Mouse (Mus musculus): ENCODE measurements around the gene Pik3ca. TPM values are rescaled to one million over a fixed set of nuclear protein-coding genes. Genes with fewer than 3 reads are reported as not detected.

Pik3ca gene
- polyA plus RNA-seq (2012; rRNA removed), result 20.3 and 23.1 TPM in 2 replicates

DNA sequence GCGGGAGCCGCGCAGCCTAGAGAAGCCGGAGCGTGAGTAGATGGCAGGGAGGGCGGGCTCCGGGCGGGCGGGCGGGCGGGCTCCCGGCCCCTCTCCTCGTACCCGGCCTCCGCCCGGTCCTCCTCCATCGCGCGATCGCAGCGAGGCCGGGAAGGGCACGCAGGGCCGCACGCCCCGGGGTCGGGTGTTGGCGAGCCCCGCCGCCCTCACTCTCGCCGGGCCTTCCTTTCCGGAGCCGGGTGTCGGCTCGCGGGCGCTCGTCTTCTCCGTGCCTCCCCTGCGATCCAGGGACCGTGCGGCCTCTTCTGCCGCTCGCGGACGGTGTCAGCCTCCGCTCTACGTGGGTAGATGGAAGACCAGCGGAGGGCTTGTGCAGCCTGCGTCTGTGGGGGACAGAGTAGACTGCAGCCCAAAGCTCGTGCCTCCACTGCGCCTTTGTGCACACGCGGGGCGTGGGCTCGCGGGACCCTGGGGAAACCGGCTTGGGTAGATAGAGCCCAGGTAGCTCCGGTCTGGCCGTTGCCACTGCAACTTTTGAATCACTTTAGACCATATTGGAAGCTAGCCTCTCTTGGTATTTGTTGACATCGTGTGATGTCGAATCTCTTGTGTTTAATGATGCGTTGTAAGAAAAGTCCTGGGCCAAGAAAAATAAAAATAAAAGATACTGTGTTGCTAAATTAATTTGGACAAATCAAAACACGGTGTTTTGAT is at the start of gene Pik3ca:
TSS of gene Pik3ca (plus strand) at position 211 of the 714 bp plus-strand sequence.
- TF ChIP-seq CTCF (IDR thresholded peaks at IDR 0.05; ENCODE audit: extremely low read depth, insufficient read depth, low read length), result no peak
- 0 out of 2 replicates have a peak, but pooled peaks have one; percentile 25 for TF ChIP-seq POLR2A (IDR thresholded peaks at IDR 0.05; ENCODE audit: extremely low read depth, insufficient read depth, low read length)
- peaks cover 6% of the 10 kb centered on the region; the same call in 1 of the 2 replicates for H3K4me1 ChIP-seq (ENCODE audit: control insufficient read depth, insufficient read depth, low read length)
- H3K4me3 ChIP-seq (ENCODE audit: insufficient read depth, low read length), result peak within 1 kb of the TSS; percentile 84

DNA sequence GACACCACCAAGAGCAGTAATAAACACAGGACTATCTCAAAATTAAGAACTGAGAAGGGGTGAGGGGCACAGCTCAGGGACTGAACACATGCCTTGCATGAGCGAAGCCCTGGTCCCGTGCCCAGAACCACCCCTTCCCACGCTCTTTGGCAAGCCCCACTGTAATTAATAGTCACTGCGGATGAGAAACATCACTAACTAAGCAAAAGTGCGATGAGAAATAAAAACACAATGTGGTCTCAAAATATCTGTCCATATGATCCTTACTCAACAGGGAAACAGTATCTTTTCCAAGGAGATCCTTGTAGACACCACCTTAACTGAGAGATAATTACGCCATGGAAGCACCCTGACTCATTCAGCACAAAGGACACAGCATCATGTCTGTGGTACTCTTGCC is 49.6 kb upstream of the Pik3ca start:
- no peak overlapping the region for H3K27ac ChIP-seq (ENCODE audit: insufficient read depth, low read length)
- TF ChIP-seq CTCF (IDR thresholded peaks at IDR 0.05; ENCODE audit: extremely low read depth, insufficient read depth, low read length), result no peak
- no peak for TF ChIP-seq POLR2A (IDR thresholded peaks at IDR 0.05; ENCODE audit: extremely low read depth, insufficient read depth, low read length)

More for the DNA sequence above, at the start of gene Pik3ca:
- H3K27ac ChIP-seq (ENCODE audit: insufficient read depth, low read length), result peak within 1 kb of the TSS; percentile 94

DNA sequence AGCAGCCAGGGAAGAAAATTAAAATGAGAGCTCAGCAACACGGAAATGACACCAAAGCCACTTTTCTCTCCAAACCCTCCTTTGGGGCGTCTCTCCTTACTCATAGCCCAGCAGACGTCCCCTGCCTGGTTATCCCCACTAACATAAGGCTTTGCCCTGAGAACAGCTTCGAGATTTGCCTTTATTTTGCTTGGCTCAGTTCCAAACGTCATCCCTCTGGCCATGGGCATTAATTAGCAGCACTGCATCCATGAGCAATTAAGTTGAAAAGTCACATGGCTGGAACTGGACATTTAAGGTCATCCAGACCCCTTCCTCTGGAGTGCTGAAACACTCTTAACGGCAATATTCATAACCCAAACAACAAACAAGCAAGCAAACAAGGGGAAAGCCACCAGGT is 36.2 kb upstream of the Pik3ca start:
- Histone ChIP-seq H3K4me3 (ENCODE audit: insufficient read depth, low read length) (no peak overlapping the region), H3K27ac (ENCODE audit: insufficient read depth, low read length) (no peak overlapping the region), H3K4me1 (ENCODE audit: control insufficient read depth, insufficient read depth, low read length) (peaks cover 2% of the 10 kb centered on the region; the same call in 1 of the 2 replicates)
- TF ChIP-seq POLR2A (IDR thresholded peaks at IDR 0.05; ENCODE audit: extremely low read depth, insufficient read depth, low read length) (no peak), CTCF (IDR thresholded peaks at IDR 0.05; ENCODE audit: extremely low read depth, insufficient read depth, low read length) (no peak)

More for the DNA sequence above, 49.6 kb upstream of the Pik3ca start:
- Histone ChIP-seq H3K4me3 (ENCODE audit: insufficient read depth, low read length) (no peak overlapping the region), H3K4me1 (ENCODE audit: control insufficient read depth, insufficient read depth, low read length) (peaks cover 8% of the 10 kb centered on the region)

DNA sequence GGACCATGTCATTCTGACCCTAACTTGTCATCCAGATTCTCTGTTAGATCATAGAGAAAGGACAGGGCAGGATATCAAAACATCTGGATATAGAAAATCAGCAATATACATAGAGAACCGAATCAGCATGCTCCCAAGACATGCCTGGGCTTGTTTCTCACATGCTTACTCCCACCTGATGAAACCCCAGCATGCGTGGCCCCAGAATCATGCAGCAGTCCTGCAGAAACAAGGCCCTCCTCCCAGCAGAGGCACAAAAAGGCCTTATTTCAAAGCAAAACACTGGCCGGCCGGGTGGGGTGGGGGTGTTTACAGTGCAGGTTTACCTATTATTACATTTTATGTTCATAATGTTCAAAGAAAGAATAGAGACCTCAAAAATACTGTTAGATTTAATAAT is 33.3 kb upstream of the Pik3ca start:
- TF ChIP-seq POLR2A (IDR thresholded peaks at IDR 0.05; ENCODE audit: extremely low read depth, insufficient read depth, low read length) (no peak), CTCF (IDR thresholded peaks at IDR 0.05; ENCODE audit: extremely low read depth, insufficient read depth, low read length) (no peak)
- H3K4me1 ChIP-seq (ENCODE audit: control insufficient read depth, insufficient read depth, low read length), result peaks cover 2% of the 10 kb centered on the region; the same call in 1 of the 2 replicates
- H3K27ac ChIP-seq (ENCODE audit: insufficient read depth, low read length), result no peak overlapping the region

DNA sequence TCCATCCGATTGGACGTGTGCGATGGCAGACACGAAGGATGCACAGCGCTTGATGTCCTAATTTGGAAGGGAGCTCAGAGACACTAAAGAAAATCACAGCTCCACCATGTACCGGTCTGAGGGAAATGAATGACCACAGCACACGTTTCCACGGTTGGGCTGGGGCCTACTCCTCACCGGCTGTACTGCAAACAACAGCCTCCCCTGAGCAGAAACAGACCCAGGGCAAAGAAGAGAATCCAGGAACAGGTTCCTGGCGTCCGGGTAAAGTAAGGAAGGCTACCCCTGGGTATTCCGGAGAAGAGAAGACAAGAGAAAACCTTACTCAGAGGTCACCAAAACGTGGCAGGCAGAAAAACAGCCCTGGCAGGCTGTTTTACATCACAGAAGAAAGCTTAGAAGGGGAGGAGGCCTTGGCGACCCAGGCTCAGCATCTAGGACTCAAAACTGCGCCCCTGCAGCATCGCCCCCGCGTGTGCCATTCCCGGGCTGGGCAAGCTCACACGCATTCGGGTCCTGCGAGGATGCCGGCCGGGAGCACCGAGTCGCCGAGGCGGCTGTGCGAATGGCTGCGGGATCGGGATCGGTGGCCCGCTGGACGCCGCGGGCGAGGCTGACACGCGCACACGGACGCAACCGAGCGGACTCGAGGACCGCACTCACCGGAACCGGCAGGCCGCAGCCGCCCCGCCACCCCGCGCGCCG is 32.5 kb upstream of the Pik3ca start:
- peaks cover 2% of the 10 kb centered on the region; the same call in 1 of the 2 replicates for H3K4me1 ChIP-seq (ENCODE audit: control insufficient read depth, insufficient read depth, low read length)
- H3K27ac ChIP-seq (ENCODE audit: insufficient read depth, low read length), result peak overlapping the region; percentile 75
- H3K4me3 ChIP-seq (ENCODE audit: insufficient read depth, low read length), result peak overlapping the region; percentile 71
- TF ChIP-seq POLR2A (IDR thresholded peaks at IDR 0.05; ENCODE audit: extremely low read depth, insufficient read depth, low read length) (peak; percentile 48; the same call in 1 of the 2 replicates), CTCF (IDR thresholded peaks at IDR 0.05; ENCODE audit: extremely low read depth, insufficient read depth, low read length) (no peak)

More for the DNA sequence above, 33.3 kb upstream of the Pik3ca start:
- peak overlapping the region; percentile 71 for H3K4me3 ChIP-seq (ENCODE audit: insufficient read depth, low read length)

DNA sequence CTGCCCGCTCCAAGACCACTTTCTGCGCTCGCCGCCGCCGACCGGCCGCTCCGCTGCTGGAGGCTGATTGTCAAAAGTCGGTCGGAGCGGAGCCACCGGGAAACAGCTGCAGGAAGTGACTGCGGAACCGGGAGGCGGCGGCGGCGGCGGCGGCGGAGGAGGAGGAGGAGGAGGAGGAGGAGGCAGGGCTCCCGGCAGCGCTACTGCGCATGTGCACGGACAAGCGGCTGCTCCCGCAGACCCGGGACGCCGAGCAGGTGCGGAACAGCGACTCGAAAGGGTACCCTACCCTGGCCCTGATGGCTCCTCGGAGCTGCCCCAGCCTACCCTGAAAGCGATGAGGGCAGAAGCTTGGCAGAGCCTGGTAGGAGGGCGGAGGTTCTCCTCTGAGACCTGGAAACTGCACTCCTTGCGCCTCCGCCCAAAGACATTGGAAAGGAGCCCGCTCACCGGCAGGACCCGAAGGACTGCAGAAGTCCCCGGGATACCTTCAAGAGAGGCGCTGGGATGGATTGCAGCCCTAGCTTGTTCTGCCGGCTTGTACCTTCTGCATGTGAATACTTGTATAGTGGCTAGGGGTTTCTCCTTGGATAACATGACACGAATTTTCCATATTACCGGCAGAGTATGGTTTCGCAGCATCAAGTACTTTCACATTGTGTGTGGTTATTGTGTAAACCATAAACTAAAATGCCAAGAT is 31.8 kb upstream of the Pik3ca start, which contains the start of gene Zmat3:
TSS of gene Zmat3 (minus strand) at position 469 of the 700 bp plus-strand sequence.
- H3K27ac ChIP-seq (ENCODE audit: insufficient read depth, low read length), result peak within 1 kb of the TSS; percentile 75
- TF ChIP-seq CTCF (IDR thresholded peaks at IDR 0.05; ENCODE audit: extremely low read depth, insufficient read depth, low read length) (no peak), POLR2A (IDR thresholded peaks at IDR 0.05; ENCODE audit: extremely low read depth, insufficient read depth, low read length) (peak; percentile 58; the same call in 1 of the 2 replicates)

DNA sequence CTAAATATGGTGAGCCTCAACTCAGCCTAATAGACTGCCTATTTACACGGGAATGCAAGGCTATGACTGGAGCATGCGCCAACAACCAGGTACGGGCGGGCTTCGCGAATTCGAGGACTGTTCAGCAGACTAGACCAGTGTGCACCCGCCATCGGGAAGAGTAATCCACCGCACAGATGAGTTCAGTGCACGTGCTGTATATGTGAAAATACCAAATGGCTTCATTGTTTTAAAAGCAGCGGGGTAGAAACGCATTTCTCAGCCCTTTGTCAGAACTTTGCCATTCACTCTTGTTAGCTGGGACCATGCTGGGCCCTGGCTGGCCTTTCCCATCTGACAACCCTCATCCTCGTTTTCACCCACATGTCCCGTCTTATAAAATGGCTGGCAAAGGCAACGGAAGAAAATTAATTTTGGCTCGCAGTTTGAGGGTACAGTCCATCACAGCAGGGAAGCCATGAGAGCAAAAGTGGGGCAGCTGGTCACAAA is 31.2 kb upstream of the Pik3ca start:
- peaks cover under 1% of the 10 kb centered on the region; the same call in 1 of the 2 replicates for H3K4me1 ChIP-seq (ENCODE audit: control insufficient read depth, insufficient read depth, low read length)
- TF ChIP-seq CTCF (IDR thresholded peaks at IDR 0.05; ENCODE audit: extremely low read depth, insufficient read depth, low read length) (no peak), POLR2A (IDR thresholded peaks at IDR 0.05; ENCODE audit: extremely low read depth, insufficient read depth, low read length) (no peak)
- no peak overlapping the region for H3K27ac ChIP-seq (ENCODE audit: insufficient read depth, low read length)
- peak overlapping the region; percentile 71 for H3K4me3 ChIP-seq (ENCODE audit: insufficient read depth, low read length)

More for the DNA sequence above, 31.8 kb upstream of the Pik3ca start, which contains the start of gene Zmat3:
- peak within 1 kb of the TSS; percentile 71 for H3K4me3 ChIP-seq (ENCODE audit: insufficient read depth, low read length)
- H3K4me1 ChIP-seq (ENCODE audit: control insufficient read depth, insufficient read depth, low read length), result peaks cover 2% of the 10 kb centered on the region; the same call in 1 of the 2 replicates

DNA sequence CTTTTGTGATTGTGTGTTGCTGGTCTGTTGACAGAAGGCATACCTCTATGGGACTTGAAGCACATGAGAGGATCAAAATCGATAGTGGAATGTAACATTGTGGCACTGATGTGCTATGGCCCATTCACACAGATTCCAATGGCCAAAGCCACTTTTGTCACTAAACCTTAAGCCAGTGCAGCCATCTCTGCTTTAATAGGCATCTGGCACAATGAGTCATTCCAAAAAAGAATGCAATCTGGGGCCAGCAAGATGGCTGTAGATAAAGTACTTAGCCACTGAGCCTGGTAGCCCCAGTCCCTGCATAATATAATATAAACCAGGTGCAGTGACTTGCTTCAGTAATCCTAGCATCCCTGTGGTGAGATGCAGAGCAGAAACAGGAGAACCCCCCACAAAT is 30.0 kb upstream of the Pik3ca start:
- no peak for TF ChIP-seq POLR2A (IDR thresholded peaks at IDR 0.05; ENCODE audit: extremely low read depth, insufficient read depth, low read length)
- no peak for TF ChIP-seq CTCF (IDR thresholded peaks at IDR 0.05; ENCODE audit: extremely low read depth, insufficient read depth, low read length)
- H3K4me3 ChIP-seq (ENCODE audit: insufficient read depth, low read length), result no peak overlapping the region

DNA sequence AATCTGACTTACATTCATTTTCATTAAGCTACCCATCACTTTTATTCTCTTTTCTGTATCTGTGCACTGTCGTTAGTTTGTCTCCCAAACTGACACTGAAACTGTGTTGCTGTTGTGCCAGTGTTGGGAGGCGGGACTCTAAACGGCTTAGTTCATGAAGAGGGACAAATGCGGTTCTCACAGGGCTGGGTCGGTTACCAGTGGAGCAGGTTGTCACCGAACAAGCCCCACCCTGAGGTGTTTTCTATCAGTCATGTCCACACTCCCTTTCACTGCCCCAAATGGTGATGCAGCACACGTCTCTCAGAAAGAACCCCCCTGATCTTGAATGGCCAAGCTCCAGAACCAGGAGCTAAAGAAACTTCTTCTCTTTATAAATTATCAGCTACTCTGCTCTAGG is 25.5 kb upstream of the Pik3ca start:
- no peak for TF ChIP-seq CTCF (IDR thresholded peaks at IDR 0.05; ENCODE audit: extremely low read depth, insufficient read depth, low read length)
- TF ChIP-seq POLR2A (IDR thresholded peaks at IDR 0.05; ENCODE audit: extremely low read depth, insufficient read depth, low read length), result no peak
- Histone ChIP-seq H3K4me3 (ENCODE audit: insufficient read depth, low read length) (no peak overlapping the region), H3K27ac (ENCODE audit: insufficient read depth, low read length) (no peak overlapping the region), H3K4me1 (ENCODE audit: control insufficient read depth, insufficient read depth, low read length) (no peaks in the 10 kb centered on the region)

More for the DNA sequence above, 30.0 kb upstream of the Pik3ca start:
- Histone ChIP-seq H3K4me1 (ENCODE audit: control insufficient read depth, insufficient read depth, low read length) (no peaks in the 10 kb centered on the region), H3K27ac (ENCODE audit: insufficient read depth, low read length) (no peak overlapping the region)
